Mouse (Mus musculus) 3T3-L1 (cell line): Measurements from ENCODE around the gene Scnn1g.

ENCODE experiments used
- DNase-seq: peaks from one replicate; pipeline ENCODE4 v3.0.0-alpha.2; 2015; ENCODE audit warnings: low read depth, low spot score

The Scnn1g gene

DNA sequence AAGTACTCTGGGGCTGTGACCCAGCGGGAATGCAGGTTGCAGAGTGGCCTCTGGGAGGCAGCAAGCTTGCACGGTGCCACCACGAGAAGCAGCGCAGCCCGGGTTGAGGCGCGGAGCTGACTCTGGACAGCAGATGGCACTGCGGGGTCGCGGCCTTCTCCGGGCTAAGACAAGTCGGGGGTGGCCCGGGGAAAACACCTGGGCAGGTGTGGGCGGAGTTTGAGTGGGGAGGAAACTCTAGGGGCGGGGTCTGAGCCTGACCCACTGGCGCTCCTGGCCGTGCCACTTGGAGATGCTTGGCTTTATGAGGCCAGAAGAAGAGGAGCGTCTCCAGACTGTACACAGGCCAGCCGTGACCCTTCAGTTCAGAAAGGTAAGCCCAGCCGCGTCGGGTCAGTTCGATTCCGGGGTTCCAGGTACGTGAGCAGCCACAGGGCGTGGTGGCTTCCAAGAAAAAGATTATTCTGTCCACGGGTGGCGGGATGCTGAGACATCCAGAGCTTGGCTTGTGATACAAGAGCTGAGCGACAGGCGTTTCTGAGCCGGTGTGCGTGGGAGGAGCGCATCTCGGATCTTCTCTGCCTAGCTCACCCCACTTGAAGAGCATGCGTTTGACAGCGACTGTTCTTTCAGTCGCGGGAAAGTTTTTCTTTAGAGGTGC is at the start of gene Scnn1g:
TSS of gene Scnn1g (plus strand) at position 309 of the 661 bp plus-strand sequence.
- peak; percentile 68 for DNase-seq

DNA sequence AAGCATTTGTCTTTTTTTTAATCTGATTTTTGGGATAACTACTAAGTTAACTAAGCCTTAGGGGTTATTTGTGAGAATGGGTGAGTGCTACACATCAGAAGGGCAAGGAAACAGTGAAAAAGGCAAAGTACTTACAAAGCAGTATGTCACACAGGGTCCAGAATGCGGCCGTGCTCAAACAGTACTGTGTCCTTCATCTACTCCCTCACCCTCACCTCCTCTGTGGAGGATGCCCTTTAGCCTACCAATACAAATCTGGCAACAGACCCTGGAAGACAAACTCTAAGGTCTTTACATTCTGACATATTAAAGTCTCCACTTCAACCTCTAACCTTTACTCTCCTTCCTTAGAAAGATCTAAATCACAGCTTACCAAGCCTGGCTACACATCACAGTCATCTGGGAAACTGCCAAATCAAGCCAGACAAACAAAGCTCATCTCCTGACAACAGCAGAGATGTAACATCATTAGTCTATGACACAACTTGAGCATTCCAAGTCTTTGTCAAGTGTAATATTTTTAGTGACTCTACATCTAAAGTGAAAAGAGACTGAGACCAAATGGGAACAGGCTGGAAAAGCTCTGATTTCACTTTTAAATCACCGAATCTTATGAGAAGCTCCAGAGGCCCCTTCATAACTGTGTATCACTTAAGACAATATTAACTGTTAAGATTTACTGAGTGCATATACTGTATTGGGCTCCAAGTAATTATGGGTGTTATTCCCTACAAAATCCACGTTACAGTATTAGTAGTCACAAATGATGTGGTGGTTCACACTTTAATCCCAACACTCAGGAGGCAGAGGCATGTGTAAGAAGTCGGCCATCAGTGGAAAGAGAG is 48.9 kb upstream of the Scnn1g start:
- no peak for DNase-seq

DNA sequence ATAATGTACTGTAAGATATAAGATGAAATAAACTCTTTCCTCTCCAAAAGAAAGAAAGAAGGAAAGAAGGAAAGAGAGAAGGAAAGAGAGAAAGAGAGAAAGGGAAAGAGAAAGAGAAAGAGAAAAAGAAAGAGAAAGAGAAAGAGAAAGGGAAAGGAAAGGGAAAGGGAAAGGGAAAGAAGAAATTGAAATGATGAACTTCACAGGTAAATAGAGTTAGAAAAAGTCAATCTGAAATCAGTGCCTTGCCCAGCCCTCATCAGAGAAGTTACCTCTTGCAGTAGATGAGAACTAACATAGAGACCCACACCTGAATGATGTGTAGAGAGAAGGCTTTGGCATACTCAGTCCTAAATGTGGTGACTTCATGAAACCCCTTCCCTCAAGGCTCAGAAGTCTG is 44.9 kb upstream of the Scnn1g start:
- no peak for DNase-seq

DNA sequence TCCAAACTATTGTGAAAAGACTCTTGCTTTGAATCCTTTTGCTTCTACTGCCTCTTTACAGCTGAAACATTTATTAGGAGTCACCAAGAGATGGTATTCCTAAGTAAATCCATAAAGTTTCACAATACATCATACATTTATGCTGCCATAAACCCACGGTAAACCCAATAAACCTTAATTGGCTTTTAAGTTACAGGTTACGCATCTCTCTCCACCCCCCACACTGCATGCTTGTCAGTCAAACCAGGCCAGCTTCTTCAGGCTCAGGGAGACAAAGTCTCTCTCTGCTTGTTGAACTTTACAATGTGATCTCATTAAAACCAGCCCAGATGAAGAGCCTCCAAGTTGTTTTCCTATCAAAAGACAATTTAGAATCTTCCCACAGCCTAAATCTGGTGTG is 42.5 kb upstream of the Scnn1g start:
- DNase-seq, result no peak

DNA sequence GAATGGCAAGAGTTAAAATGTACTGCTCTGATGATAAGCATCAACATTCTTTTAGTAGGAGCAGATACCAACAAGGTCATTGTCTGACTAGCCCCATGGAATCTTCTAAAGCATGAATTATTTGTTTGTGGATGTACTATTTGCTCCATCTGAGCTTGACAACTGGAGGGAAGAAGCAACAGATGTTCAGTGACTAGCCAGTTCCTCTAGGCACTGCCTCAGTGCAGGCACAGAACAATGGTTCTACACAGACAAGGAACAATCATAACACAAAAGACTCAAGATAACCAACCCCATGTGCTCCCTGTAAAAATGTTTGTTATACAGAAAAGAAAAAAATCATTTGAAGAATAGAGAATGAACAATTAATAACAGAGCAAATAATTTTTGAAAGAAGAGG is 37.1 kb upstream of the Scnn1g start:
- no peak for DNase-seq

DNA sequence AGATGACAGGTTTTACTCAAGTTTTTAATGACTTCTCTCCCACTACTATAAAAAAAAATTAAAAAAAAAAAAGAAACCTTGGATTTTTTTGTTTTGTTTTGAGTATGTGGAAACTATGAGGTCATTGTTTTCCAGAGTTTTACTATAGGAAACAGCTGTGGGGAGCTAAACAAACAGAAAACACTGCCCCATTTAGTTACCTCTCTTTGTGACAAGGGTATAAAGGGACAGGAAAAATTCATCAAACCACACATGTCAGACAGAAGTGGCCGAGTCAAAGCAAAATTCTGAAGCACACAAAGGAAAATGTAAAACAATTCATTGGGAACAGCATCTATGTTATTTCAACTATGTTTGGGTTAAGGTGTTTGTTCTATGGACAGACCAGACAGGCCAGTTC is 36.7 kb upstream of the Scnn1g start:
- no peak for DNase-seq

DNA sequence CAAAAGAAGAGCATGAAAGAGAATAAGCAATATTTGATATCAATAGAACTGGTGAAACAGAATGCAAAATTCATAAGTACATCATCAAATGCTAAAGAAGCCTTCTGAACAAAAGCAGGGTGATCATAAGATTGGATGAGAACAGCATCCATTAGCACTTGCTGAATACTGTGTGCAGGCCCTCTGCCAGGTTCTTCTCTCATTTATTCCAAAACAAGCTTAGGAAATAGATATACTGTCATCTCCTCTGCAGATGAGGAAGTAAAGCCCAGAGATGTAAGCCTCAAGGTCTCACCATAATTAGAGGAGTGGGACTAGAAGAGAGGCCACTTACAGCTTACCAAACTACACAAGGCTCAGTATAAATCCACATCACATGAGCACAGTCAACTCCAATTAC is 35.1 kb upstream of the Scnn1g start:
- DNase-seq, result no peak

DNA sequence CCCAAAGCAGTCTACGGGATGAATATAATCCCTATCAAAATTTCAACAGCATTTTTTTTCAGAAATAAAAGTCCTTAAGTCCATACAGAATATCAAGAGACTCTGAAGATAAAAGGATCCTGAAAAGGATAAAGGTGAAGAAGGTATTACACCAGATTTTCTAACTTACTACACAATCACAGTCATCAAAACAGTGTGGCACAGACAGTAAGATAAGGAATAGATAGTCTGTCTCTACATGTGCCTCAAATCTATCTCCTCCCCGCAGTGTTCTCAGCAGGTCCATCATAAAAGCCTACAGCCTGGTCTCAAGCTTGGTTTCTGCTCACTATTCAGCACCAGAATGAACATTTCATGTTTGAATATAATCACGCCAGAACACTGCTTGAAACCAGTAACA is 33.8 kb upstream of the Scnn1g start:
- DNase-seq, result no peak

DNA sequence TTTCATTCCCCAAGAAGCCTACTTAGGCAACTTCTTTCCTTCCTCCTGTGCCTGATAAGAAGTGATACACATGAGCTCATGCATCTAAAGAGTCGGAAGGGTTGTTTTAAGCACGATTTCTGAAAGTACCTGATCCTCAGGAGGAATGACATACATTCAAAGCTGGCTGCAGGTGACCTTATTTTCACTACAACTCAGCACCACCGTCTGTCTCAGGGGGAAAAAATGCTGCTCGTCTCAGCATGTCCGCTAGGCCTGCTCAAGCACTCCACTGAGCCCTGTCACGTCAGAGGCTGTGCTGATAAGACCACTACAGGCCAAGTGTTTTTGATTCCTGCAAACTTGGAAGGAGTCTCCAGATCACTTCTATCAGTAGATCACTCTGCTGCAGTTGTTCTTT is 32.3 kb upstream of the Scnn1g start:
- DNase-seq, result no peak

DNA sequence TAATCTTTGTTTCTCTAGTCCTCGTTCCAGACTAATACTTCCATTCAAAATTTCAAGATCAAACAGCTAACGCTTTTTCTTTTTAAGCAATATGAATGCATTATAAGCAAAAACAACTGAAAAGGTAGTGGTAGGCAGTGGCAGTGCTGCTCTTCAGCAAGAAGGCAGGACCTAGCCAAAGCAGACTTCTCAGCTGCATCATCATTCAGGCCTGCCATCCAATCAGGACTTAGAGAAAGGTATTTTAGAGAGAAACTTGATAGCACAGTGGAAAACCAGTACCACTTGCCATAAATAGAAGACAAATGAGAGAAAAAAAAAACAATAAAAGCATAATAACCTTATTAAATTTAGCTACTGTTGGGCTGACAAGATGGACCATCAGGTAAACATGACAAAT is 29.2 kb upstream of the Scnn1g start:
- peak; percentile 50 for DNase-seq

DNA sequence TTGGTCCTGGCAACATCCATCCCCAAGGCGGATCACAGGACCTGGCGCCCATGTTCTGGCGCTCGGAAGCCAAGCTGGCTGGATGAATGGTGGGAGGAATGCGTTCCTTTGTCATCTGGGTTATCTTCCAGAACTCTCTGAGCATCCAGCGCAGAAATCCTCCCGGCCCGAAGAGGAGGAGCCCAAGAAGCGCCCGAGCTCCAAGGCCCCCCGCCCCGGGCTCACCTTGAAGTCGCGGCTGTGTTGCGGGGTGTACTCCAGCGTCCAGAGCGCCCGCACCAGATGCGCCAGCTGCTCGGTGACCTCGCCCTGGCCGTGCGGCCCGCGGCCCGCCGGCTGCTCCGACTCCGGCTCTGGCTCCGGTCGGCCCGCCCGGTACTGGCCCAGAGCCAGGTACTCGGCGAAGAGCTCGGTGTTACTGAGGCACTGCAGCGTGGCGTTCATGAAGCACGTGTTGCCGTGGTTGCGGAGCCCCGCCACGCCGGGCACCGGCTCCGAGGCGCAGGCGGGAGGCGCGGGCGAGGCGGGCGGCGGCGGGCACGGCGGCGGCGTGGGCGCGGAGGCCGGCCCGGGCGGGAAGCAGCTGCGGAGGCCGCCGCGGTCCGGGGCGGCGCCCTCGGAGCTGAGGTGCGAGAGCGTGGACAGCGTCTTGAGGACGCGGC is 27.7 kb upstream of the Scnn1g start:
- peak; percentile 40 for DNase-seq

DNA sequence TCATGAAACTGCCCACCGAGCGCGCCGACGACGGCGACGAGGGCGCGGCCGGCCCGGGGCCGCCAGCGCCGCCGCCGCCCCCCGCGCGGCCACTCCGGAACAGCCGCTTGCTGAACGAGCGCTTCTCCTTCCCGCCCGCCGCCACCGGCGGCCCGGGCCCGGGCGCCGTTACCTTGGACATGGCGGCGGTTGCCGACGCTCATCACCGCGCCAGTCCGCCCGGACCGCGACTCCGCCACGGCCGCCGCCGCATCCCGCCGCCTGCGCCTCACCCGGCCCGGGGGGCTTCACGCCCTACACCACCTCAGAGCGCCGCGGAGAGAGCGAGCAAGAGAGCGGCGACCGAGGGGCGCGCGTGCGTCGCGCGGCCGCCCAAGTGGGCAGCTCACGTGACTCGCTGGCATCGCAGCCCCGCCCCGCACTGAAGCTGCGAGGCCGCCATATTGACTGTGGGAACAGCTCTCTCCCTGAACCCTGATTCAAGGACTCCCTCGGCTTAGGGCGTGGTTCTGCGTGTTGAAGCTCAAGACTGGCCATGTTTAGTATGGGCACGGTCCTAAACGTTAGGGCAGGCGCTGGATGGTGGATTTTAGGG is 27.1 kb upstream of the Scnn1g start, which contains the start of gene Usp31:
TSS of gene Usp31 (minus strand) at position 181 of the 595 bp plus-strand sequence.
- peak; percentile 96 for DNase-seq

DNA sequence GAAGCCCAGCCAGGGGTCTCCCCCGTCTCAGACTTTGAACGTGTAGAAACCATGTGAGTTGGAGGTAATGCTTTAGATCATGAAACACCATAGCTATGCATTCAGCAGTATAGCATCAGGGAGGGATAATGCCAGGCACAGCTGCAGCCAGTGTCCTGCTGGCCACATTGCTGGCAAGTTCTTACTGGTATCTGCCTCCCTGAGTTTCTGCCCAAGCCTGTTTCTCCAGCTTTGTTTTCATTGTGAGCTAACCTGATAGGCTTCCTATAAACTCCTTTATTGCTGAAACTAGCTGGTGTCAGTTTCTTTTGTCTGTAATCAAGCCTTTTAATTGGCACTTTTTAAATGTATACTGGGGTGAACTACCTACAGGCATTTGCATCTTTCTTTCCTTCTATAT is 23.1 kb upstream of the Scnn1g start:
- DNase-seq, result no peak

DNA sequence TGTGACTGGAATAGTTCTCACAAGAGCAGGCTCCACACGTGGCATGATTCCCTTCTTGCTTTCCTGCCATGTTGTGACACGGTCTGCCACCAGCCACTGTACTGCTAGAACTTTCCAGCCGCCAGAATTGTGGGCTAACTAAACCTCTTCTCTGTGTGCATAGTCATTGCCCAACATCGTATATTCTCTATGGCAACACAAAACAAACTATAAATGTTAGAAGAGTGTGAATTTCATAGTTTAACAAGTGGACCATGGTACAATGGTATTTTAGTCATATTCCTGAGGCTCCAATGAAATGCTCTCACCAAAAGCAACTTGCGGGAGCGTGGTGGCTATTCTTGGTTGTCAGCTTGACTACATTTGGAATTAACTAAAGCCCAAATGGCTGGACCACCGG is 17.2 kb upstream of the Scnn1g start:
- no peak for DNase-seq

DNA sequence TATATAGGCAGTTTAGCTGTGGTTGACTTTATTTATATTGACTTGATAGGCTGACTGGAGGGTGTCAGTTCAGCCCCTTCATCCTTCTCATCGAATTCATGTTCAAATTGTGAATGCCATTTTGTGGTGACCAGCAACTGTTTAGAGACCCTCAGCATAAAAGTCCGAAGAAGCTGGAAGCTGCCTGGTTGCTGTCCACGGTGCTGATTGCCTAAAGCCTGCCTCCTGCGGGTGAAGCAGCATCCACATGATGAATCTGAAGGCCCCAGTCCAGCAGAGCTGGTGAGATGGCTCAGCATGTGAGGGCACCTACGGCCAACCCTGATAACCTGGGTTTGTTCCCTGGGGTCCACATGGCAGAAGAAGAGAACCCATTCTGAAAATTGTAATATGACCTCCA is 4.1 kb upstream of the Scnn1g start:
- DNase-seq, result peak; percentile 42

DNA sequence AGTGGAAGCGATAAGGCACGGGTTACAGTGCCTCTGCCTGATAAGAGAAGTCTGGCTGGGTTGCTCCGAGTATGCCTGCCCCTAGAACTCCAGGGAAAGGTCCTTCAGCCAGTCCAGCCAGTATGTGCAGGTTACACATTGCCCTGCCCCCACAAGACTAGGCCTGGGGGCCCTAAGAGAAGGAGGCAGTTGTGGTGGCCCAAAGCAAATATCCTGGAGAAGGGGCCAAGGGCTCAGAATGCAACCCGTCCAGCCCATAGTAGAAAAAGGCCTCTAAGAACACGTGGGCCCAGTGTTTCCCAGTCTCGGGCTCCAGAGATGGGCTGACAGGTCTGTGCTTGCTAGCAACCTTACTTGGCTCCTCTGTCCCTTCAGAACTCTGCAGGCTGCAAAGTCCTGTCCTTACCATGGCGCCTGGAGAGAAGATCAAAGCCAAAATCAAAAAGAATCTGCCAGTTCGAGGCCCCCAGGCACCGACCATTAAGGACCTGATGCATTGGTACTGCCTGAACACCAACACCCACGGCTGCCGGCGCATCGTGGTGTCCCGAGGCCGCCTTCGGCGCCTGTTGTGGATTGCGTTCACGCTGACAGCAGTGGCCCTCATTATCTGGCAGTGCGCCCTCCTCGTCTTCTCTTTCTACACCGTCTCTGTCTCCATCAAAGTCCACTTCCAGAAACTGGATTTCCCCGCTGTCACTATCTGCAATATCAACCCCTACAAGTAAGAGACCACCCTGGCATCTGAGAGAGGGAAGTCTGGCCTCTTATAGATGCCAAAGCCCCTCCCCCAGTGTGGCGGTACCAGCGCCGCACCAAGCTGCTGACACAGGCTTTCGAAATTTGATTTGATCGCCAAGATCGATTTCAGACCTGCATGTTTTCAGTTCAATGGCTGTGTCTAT is 3.5 kb downstream of the Scnn1g start:
- DNase-seq, result no peak

DNA sequence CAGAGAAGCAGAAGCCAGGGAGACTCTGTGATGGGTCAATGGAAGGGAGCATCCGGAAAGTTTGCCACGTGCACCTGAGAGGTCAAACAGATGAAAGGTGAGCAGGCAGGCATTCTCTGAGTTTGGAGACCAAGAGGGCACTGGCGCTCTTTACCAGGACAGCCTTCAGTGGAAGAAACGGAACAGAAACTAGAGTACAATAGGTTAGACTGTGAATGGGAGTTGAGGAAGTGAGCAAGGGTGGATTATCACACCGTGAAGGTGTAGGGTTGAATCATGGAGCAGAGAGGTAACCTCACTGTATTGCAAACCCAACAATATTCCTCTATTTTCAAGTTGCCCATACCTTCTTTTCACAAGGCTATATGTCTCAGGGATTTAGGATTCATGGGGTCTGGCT is 16.0 kb downstream of the Scnn1g start:
- DNase-seq, result no peak

DNA sequence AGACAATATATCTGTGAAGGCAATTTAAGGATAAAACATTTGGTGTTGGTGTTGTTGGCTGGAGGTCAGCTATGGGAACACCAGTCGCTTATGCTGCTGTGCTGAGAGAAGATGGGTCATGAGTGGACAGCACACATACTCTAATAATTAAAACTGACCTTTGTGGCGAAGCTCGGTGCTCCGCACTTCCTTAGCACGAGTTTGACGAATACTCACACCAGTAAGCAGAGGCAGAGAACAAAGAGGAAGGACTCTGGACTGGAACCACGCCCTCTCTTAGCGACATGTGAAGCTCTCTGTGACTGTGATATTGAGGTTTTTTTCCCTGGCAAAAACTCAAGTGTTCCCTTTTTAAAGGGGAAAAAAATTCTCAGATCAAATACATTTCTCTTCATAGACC is 20.5 kb downstream of the Scnn1g start:
- DNase-seq, result no peak

DNA sequence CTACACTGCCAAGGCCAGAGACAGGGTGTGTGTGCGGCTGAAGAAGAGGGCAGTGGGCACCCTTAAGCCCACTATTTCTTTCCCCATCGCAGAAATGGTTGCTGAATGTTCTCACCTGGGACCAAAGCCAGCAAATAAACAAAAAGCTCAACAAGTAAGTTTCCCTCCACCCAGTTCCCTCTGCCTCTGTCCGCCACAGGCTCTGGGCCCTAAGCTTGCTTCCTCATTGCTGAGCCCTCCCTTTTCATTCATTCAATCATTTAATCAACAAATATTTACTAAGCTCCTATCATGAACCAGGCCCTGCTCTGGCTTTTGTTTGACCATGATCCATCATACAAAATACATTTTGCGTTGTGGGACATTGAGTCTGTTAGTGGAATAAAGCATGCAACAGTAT is 29.0 kb downstream of the Scnn1g start:
- DNase-seq, result no peak

DNA sequence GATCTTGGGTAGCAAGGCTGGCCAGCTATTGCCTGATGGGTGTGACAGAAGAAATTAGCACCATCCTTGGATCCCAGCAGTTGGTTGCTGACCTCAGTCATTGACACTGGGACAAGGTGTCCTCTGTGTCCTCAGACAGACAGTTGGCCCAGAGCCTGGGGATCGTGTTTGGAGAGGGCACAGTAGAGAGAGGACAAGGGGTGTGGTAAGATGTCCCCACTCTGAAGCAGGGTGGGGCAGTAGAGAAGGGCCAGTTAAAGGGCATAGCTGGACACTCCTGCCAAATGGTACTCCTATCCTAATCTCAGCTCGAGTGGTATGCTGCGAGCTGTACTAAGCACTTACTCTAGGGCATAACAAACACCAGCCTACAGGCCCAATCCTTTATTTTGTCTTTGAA is 33.6 kb downstream of the Scnn1g start:
- no peak for DNase-seq

DNA sequence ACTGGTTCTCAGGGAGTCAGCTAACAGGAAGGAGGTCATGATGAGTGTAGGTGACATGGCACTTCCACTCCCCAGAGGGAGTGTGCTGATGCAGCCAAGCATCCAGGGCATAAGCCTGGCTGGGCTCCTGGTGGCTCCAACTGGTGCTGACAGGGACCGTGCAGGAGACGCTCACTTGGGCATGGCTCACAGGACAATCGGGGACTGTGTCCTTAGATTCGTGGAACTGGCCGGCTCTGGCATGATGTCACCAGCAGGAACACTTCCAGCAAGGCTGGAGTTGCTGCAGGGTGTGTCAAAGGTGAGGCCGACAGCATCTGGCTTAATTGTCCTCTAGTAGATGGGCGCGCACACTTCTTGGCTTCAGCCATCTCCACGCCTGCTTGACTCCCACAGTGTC is 34.7 kb downstream of the Scnn1g start:
- DNase-seq, result no peak
